Mouse (Mus musculus): ENCODE measurements around the gene Slc44a5. TPM values are rescaled to one million over a fixed set of nuclear protein-coding genes. Genes with fewer than 3 reads are reported as not detected.

Gene Slc44a5
- 1 to 10 TPM in 1 of 2 experiments, under 1 TPM in 1; 0.78 to 1.4 TPM for total RNA-seq (2021)
- long read RNA-seq, experiment 1, partial matches to known transcripts: 0 of 1 reads
- long read RNA-seq, experiment 1, other reads (novel, unspliced or antisense): 1 of 1 reads
- long read RNA-seq, experiment 2, partial matches to known transcripts: 0 of 1 reads
- long read RNA-seq, experiment 2, other reads (novel, unspliced or antisense): 1 of 1 reads

- DNase-seq: peak; percentile 40
Observed at GRCm38 (mm10) chr3:153973171-153973948, at the start of gene Slc44a5. Gene Slc44a5, plus strand, starts transcription at chr3:153973436.

GRCm38 (mm10) chr3:153926333-153926732, 46.9 kb upstream of the Slc44a5 start:
- no peak for DNase-seq

GRCm38 (mm10) chr3:153929526-153929925, 43.7 kb upstream of the Slc44a5 start:
- DNase-seq: no peak

GRCm38 (mm10) chr3:153932461-153932860, 40.8 kb upstream of the Slc44a5 start:
- no peak for DNase-seq

GRCm38 (mm10) chr3:153935878-153936277, 37.4 kb upstream of the Slc44a5 start:
- DNase-seq: no peak

- DNase-seq: no peak
Observed at GRCm38 (mm10) chr3:153937116-153937810, 36.0 kb upstream of the Slc44a5 start.

GRCm38 (mm10) chr3:153940021-153940420, 33.2 kb upstream of the Slc44a5 start:
- no peak for DNase-seq

- DNase-seq: no peak
Observed at GRCm38 (mm10) chr3:153940486-153940885, 32.8 kb upstream of the Slc44a5 start.

GRCm38 (mm10) chr3:153941613-153942012, 31.6 kb upstream of the Slc44a5 start:
- no peak for DNase-seq

- DNase-seq: no peak
Observed at GRCm38 (mm10) chr3:153943003-153943640, 30.1 kb upstream of the Slc44a5 start.

GRCm38 (mm10) chr3:153943901-153944334, 29.3 kb upstream of the Slc44a5 start:
- no peak for DNase-seq

DNA sequence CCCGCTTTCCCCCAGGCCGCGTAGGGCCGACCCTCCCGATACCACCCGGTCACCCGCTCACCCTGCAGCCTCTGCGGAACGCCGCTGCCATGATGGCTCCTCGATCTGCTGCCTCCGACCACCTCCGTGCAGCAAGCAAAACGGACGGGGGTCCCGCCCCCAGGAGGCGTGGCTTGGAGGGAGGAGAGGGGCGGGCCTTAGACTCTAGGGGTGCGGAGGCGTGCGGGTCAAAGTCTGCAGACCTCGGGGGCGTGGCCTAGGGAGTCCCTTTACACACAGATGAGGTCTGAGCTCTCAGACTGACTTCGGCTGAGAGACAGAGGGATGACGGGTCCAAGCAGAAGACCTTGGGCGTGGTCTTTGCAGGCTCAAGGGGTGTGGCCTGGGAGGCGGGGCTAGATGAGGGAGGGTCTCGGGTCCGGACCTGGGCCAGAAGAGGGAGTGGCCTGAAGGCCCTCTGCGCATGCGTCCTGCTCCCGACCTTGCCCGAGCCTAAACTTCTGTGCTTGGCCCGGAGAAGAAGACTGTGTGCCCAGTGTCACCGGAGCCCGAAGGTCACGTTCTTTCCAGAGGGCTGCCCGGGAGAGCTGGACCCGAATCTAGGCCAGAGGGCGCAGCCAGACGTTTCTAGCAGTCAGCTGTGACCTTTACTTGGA, 28.8 kb upstream of the Slc44a5 start, which contains the start of gene Acadm:
TSS of gene Acadm (minus strand) at position 298 of the 656 bp plus-strand sequence.
- DNase-seq: peak; percentile 98

- no peak for DNase-seq
Observed at GRCm38 (mm10) chr3:153947271-153947670, 26.0 kb upstream of the Slc44a5 start.

- no peak for DNase-seq
Observed at GRCm38 (mm10) chr3:153948176-153948575, 25.1 kb upstream of the Slc44a5 start.

- no peak for DNase-seq
Observed at GRCm38 (mm10) chr3:153957916-153958315, 15.3 kb upstream of the Slc44a5 start.

GRCm38 (mm10) chr3:153959035-153959730, 14.1 kb upstream of the Slc44a5 start:
- no peak for DNase-seq

- no peak for DNase-seq
Observed at GRCm38 (mm10) chr3:153959731-153960207, 13.5 kb upstream of the Slc44a5 start.

GRCm38 (mm10) chr3:153960884-153961283, 12.4 kb upstream of the Slc44a5 start:
- DNase-seq: no peak

DNA sequence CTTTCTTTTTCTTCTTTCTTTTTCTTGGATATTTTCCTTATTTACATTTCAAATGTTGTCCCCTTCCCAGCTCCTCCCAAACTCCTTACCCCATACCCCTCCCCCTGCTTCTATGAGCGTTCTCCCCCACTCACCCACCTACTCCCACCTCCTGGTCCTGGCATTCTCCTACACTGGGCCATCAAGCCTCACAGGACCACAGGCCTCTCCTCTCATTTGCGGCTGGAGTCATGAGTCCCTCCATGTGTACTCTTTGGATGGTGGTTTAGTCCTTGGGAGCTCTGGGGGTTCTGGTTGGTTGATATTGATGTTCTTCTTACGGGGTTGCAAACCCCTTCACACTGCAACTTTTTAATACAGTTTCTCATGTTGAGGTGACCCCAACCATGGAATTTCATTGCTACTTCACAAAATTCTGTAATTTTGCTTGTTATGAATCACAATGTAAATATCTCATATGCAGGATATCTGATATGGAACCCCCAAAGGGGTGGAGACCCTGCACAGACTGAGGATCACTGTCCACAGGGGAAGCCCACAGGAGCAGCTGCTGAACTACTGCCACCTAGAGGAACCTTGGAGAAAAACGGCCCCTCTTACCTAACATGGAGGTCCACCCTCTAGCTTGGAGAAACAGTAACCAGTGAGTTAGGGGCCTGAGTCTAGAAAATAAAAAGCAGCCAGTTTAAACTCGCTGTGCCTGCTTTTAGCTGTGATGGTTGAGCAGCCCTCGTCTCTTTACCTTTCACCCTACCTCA, 11.4 kb upstream of the Slc44a5 start:
- no peak for DNase-seq

GRCm38 (mm10) chr3:153967447-153967846, 5.8 kb upstream of the Slc44a5 start:
- no peak for DNase-seq

Data from gastrocnemius, postnatal 10 days (tissue).